Comparison of ENCODE assay signal across 21 mouse cellular contexts in genomic region chr14:18127385-18127784, GRCm38 (mm10).
"Had no signal": no experiment of that assay in that cellular context is flagged by ENCODE, and none has a peak within 500 bp of the region (broad histone marks: within the 10 kb centered on the region; RNA-seq: fewer than 3 reads in every experiment).

No protein-coding gene starts in this region.

- DNase-seq: cerebellum, adult 8-10 months; cerebellum, adult 9-10 months; cerebellum, adult 9-11 months; cerebellum, postnatal 10 days; cerebellum, postnatal 14 days; cerebellum, postnatal 25 days; cerebellum, postnatal 36 days; embryo, embryonic 11 days; forebrain, postnatal 0 days; gastrocnemius, adult 2 months; gastrocnemius, postnatal 10 days; gastrocnemius, postnatal 14 days; gastrocnemius, postnatal 25 days; gastrocnemius, postnatal 36 days; heart, adult 11 months; heart, adult 18-20 months; heart, adult 2 months had no signal

- ATAC-seq: forebrain, embryonic 13.5 days; forebrain, embryonic 14.5 days; forebrain, embryonic 15.5 days; forebrain, embryonic 16.5 days; forebrain, postnatal 0 days had no signal
